Mouse (Mus musculus) left cerebral cortex, postnatal 10 days (tissue): ENCODE measurements around the gene Bspry. TPM values are rescaled to one million over a fixed set of nuclear protein-coding genes. Genes with fewer than 3 reads are reported as not detected.

ENCODE experiments used
- DNase-seq, 2 experiments: peaks; one replicate each; pipeline ENCODE4 v3.0.0; 2021 to 2022; ENCODE audit warnings: low spot score in 2 of 2, mixed read lengths in 1 of 2; ENCODE audit errors: extremely low spot score in 1 of 2
- intact Hi-C: fragments of 180-260 bp; cut with DNase I; formaldehyde crosslinking; loops from one replicate; pipeline ENCODE4 v1.15.1; 2025
- total RNA-seq, 2 experiments: library from RNA; stranded (reverse); gene quantifications; 2 replicates each; pipeline ENCODE4 v1.2.3; 2021

The Bspry gene
- total RNA-seq, 2 experiments from 2014 or later, result 0.32 to 0.45 TPM

DNA sequence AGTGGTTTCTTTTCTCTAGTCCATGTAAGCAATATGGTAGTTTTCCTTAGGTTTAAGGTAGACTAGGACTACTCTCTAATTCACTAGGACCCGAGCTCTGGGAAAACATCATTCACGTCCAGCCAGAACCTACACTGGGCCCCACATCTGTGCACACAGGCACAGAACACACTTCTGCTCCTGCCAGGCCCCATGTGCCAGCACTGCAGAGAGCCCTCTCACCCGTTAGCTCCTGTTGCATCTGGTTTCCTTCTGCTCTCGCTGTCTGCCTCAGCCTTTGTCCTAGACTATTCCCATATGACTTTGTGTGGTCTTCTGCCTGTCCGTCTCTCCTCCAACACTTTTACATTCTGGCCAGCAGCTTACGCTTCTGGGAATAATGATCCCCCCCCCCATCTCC, 53.9 kb downstream of the Bspry start:
- intact Hi-C loops, result no loop called here
- DNase-seq, result no peak

- intact Hi-C loops, result no loop called here
- no peak for DNase-seq
These were observed 61.9 kb downstream of the Bspry start for GRCm38 (mm10) chr4:62541802-62542201.

DNA sequence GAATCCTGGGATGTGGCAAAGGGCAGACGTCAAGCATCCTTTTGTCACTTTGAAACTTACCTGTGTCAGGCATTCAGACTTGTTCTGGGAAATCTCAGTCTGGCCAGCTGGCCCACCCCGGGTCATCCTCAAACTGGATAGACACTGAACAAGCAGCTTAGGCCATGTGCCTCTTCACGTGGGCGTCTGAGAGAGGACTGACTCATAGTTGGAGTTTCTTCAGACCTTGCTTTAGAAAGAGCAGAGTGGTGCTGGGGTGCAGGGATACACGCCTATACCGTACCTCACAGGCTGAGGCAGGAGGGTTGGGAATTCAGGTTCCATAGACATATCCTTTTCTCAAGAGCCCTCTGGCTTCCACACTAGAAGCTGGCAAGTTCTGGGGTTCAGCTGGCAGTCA, 63.9 kb downstream of the Bspry start:
- DNase-seq, result no peak
- intact Hi-C loops, result no loop called here

DNA sequence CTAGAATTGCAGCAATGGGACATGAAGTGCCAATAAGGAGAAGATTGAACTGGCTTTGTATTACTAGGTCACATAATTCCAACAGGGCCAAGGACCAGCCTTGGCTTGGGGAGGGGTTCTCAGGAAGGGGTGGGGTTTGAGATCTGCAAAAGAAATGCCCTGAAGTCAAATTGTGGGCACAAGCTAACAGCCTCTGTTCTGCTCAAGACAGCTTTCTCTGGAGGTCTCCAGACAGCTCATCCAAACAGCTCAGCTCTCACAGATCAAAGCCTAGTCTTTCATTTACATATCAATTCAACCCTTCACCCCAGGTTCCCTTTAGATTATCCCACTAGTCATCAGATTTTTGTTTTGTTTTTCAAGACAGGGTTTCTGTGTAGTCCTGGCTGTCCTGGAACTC, 64.9 kb downstream of the Bspry start:
- DNase-seq, result no peak
- intact Hi-C loops, result no loop called here

Other genes starting within 250 kb of the Bspry start
- gene Zfp37, start 249.0 kb upstream of the Bspry start, total RNA-seq, result 10 to 100 TPM; 22.3 to 22.9 TPM
- gene Slc31a2, start 217.5 kb upstream of the Bspry start, total RNA-seq, result 1 to 10 TPM; 8.5 to 9.4 TPM
- gene Fkbp15, start 119.5 kb upstream of the Bspry start, total RNA-seq, result 10 to 100 TPM; 37.2 to 38.8 TPM
- 10 to 100 TPM; 32.7 TPM for gene Slc31a1, start 119.3 kb upstream of the Bspry start, total RNA-seq
- 10 to 100 TPM; 43.1 to 52.3 TPM for gene Cdc26, start 71.4 kb upstream of the Bspry start, total RNA-seq
- gene Prpf4, start 71.3 kb upstream of the Bspry start, total RNA-seq, result 10 to 100 TPM; 13.1 to 13.7 TPM
- gene Rnf183, start 44.8 kb upstream of the Bspry start, total RNA-seq, result not detected
- gene Wdr31, start 9.2 kb upstream of the Bspry start, total RNA-seq, result 10 to 100 TPM; 10.4 to 12.9 TPM
- 1 to 10 TPM; 8.3 to 8.4 TPM for gene Hdhd3, start 23.4 kb downstream of the Bspry start, total RNA-seq
- 10 to 100 TPM; 27.3 to 30.1 TPM for gene Alad, start 39.9 kb downstream of the Bspry start, total RNA-seq
- 10 to 100 TPM; 26.2 to 27.1 TPM for gene Pole3, start 45.0 kb downstream of the Bspry start, total RNA-seq
- gene 4933430I17Rik, start 45.3 kb downstream of the Bspry start, total RNA-seq, result under 1 TPM; 0.19 to 0.26 TPM
- gene Rgs3, start 79.8 kb downstream of the Bspry start, total RNA-seq, result 10 to 100 TPM; 30.5 to 30.6 TPM